Mouse (Mus musculus) adrenal gland, postnatal 4 days (tissue): ENCODE data around the gene Map2. TPM values are rescaled to one million over a fixed set of nuclear protein-coding genes. Genes with fewer than 3 reads are reported as not detected.

ENCODE experiments used
- DNase-seq, 2 experiments: peaks; one replicate each; pipeline ENCODE4 v3.0.0; 2021 to 2022; ENCODE audit warnings: low spot score in 2 of 2, mixed read lengths in 2 of 2
- total RNA-seq, 2 experiments: library from RNA; stranded (reverse); gene quantifications; 2 replicates each; pipeline ENCODE4 v1.2.3; 2021

The Map2 gene
- total RNA-seq, 2 experiments from 2014 or later: 33.6 to 39.3 TPM

- DNase-seq: no peak
These were observed 21.2 kb downstream of the Map2 start for GRCm38 (mm10) chr1:66196240-66196639.

GRCm38 (mm10) chr1:66196716-66197115 is 21.6 kb downstream of the Map2 start:
- DNase-seq: no peak

GRCm38 (mm10) chr1:66205517-66205916 is 30.4 kb downstream of the Map2 start:
- DNase-seq: no peak

- DNase-seq: no peak
These were observed 31.8 kb downstream of the Map2 start for GRCm38 (mm10) chr1:66206904-66207303.

- no peak for DNase-seq
These were observed 36.2 kb downstream of the Map2 start for GRCm38 (mm10) chr1:66211074-66211791.

GRCm38 (mm10) chr1:66221497-66221896 is 46.4 kb downstream of the Map2 start:
- DNase-seq: no peak

GRCm38 (mm10) chr1:66223331-66223730 is 48.3 kb downstream of the Map2 start:
- DNase-seq: no peak

- DNase-seq: no peak
These were observed 51.6 kb downstream of the Map2 start for GRCm38 (mm10) chr1:66226372-66227368.

- DNase-seq: no peak
These were observed 53.1 kb downstream of the Map2 start for GRCm38 (mm10) chr1:66228205-66228604.

GRCm38 (mm10) chr1:66230345-66230744 is 55.3 kb downstream of the Map2 start:
- no peak for DNase-seq

- no peak for DNase-seq
These were observed 56.9 kb downstream of the Map2 start for GRCm38 (mm10) chr1:66231963-66232362.

- no peak for DNase-seq
These were observed 69.8 kb downstream of the Map2 start for GRCm38 (mm10) chr1:66244910-66245309.

- DNase-seq: no peak
These were observed 76.7 kb downstream of the Map2 start for GRCm38 (mm10) chr1:66251649-66252332.

GRCm38 (mm10) chr1:66252333-66252724 is 77.3 kb downstream of the Map2 start:
- no peak for DNase-seq

GRCm38 (mm10) chr1:66263220-66263619 is 88.1 kb downstream of the Map2 start:
- no peak for DNase-seq

- no peak for DNase-seq
These were observed 91.3 kb downstream of the Map2 start for GRCm38 (mm10) chr1:66266231-66266924.

- no peak for DNase-seq
These were observed 102.6 kb downstream of the Map2 start for GRCm38 (mm10) chr1:66277663-66278062.

- no peak for DNase-seq
These were observed 104.3 kb downstream of the Map2 start for GRCm38 (mm10) chr1:66279222-66280009.

- DNase-seq: no peak
These were observed 105.1 kb downstream of the Map2 start for GRCm38 (mm10) chr1:66280152-66280551.

GRCm38 (mm10) chr1:66282447-66282846 is 107.4 kb downstream of the Map2 start:
- no peak for DNase-seq
